12 mouse cellular contexts compared by ENCODE assay signal in genomic region chr12:40381173-40381801, GRCm38 (mm10).
A peak's percentile ranks its signal among the peaks of the same experiment; 100 is the strongest.
DNase-seq lines count a peak whose midpoint lies in the region; ATAC-seq and TF ChIP-seq lines count a peak whose summit lies in the region.
"Had no signal": no experiment of that assay in that cellular context is flagged by ENCODE, and none has a peak within 500 bp of the region (broad histone marks: within the 10 kb centered on the region; RNA-seq: fewer than 3 reads in every experiment).

No protein-coding gene starts in this region.

- no peak for TF ChIP-seq EP300 in stomach, postnatal 0 days (optimal IDR thresholded peaks at IDR 0.05)

- no peak overlapping the region for H3K9ac ChIP-seq in intestine, embryonic 15.5 days
- H3K9ac ChIP-seq in intestine, embryonic 16.5 days (ENCODE audit: low read depth, low read length): no peak overlapping the region
- no peak overlapping the region for H3K9ac ChIP-seq in stomach, postnatal 0 days (ENCODE audit: low read length)
- H3K9ac ChIP-seq in midbrain, embryonic 16.5 days (ENCODE audit: low read depth, low read length): no peak overlapping the region

- 84% methylated on average over 10 of the region's 10 CpGs for WGBS in intestine, embryonic 15.5 days
- 85% methylated on average over 10 of the region's 10 CpGs for WGBS in intestine, embryonic 16.5 days
- 47% methylated on average over 10 of the region's 10 CpGs for WGBS in spleen, adult 2 months
- WGBS in stomach, postnatal 0 days: 75% methylated on average over 10 of the region's 10 CpGs
- 87% methylated on average over 10 of the region's 10 CpGs for WGBS in midbrain, embryonic 16.5 days

- no peak for TF ChIP-seq POLR2A in spleen, adult 2 months (IDR thresholded peaks at IDR 0.05; ENCODE audit: low read depth, low read length)

- no peak overlapping the region for H3K4me3 ChIP-seq in intestine, embryonic 15.5 days (replicated peaks)
- no peak overlapping the region for H3K4me3 ChIP-seq in intestine, embryonic 16.5 days (ENCODE audit: low read length)
- peak overlapping the region; percentile 26 for H3K4me3 ChIP-seq in spleen, adult 2 months (ENCODE audit: extremely low read depth, insufficient read depth, insufficient read length)
- H3K4me3 ChIP-seq in stomach, postnatal 0 days (ENCODE audit: low read depth, low read length): peak overlapping the region; percentile 27; the same call in 1 of the 2 replicates
- H3K4me3 ChIP-seq in midbrain, embryonic 16.5 days (ENCODE audit: low read depth, low read length): no peak overlapping the region
- H3K4me3 ChIP-seq: myocyte had no signal

- H3K4me1 ChIP-seq in intestine, embryonic 15.5 days (replicated peaks): no peaks in the 10 kb centered on the region
- H3K4me1 ChIP-seq in intestine, embryonic 16.5 days (ENCODE audit: control insufficient read depth, insufficient read depth, low read length): no peaks in the 10 kb centered on the region
- peaks cover 3% of the 10 kb centered on the region for H3K4me1 ChIP-seq in spleen, adult 2 months (ENCODE audit: control insufficient read depth, insufficient read depth, insufficient read length)
- H3K4me1 ChIP-seq in stomach, postnatal 0 days (replicated peaks; ENCODE audit: control insufficient read depth, insufficient read depth): no peaks in the 10 kb centered on the region
- no peaks in the 10 kb centered on the region for H3K4me1 ChIP-seq in midbrain, embryonic 16.5 days (ENCODE audit: control insufficient read depth, insufficient read depth, low read length)

- peak in 1 of 2 experiments; percentile 9 for DNase-seq in spleen, adult 2 months (ENCODE audit: low read depth in 1 of 2, low spot score in 2 of 2)
- no peak for DNase-seq in spleen, adult 12 weeks (ENCODE audit: low spot score)
- DNase-seq in stomach, postnatal 0 days (ENCODE audit: low spot score): no peak
- no peak for DNase-seq in embryo, embryonic 9.5 days (ENCODE audit: extremely low spot score)
- DNase-seq: cerebellum, postnatal 36 days; retina, postnatal 1 day; thymus, postnatal 4 days had no signal

- no peak overlapping the region for H3K27ac ChIP-seq in intestine, embryonic 15.5 days
- H3K27ac ChIP-seq in intestine, embryonic 16.5 days (ENCODE audit: low read length): no peak overlapping the region
- H3K27ac ChIP-seq in spleen, adult 2 months (ENCODE audit: insufficient read depth, low read length): no peak overlapping the region; the same call in 1 of the 2 replicates
- H3K27ac ChIP-seq in stomach, postnatal 0 days (replicated peaks): no peak overlapping the region
- H3K27ac ChIP-seq in midbrain, embryonic 16.5 days (ENCODE audit: low read length): no peak overlapping the region

- H3K27me3 ChIP-seq in intestine, embryonic 15.5 days (replicated peaks): no peaks in the 10 kb centered on the region
- no peaks in the 10 kb centered on the region for H3K27me3 ChIP-seq in intestine, embryonic 16.5 days (replicated peaks; ENCODE audit: control insufficient read depth, insufficient read depth, low read length)
- no peaks in the 10 kb centered on the region for H3K27me3 ChIP-seq in spleen, adult 2 months (ENCODE audit: control insufficient read depth, insufficient read depth, low read length)
- no peaks in the 10 kb centered on the region for H3K27me3 ChIP-seq in stomach, postnatal 0 days (ENCODE audit: control insufficient read depth, insufficient read depth, low read length)
- no peaks in the 10 kb centered on the region for H3K27me3 ChIP-seq in midbrain, embryonic 16.5 days (ENCODE audit: control insufficient read depth, insufficient read depth, low read depth, low read length)

- H3K9me3 ChIP-seq in intestine, embryonic 15.5 days: no peaks in the 10 kb centered on the region
- no peaks in the 10 kb centered on the region for H3K9me3 ChIP-seq in intestine, embryonic 16.5 days (ENCODE audit: control insufficient read depth, low read length)
- H3K9me3 ChIP-seq in stomach, postnatal 0 days (ENCODE audit: control insufficient read depth, low read length): no peaks in the 10 kb centered on the region
- H3K9me3 ChIP-seq in midbrain, embryonic 16.5 days (replicated peaks; ENCODE audit: control insufficient read depth, low read length, poor library complexity, severe bottlenecking): no peaks in the 10 kb centered on the region

- 0 out of 2 replicates have a peak overlapping the region, but pooled peaks have one; percentile 29 for H3K4me2 ChIP-seq in intestine, embryonic 15.5 days (replicated peaks)
- no peak overlapping the region for H3K4me2 ChIP-seq in intestine, embryonic 16.5 days (ENCODE audit: low read depth, low read length)
- peak overlapping the region; percentile 14; the same call in 1 of the 2 replicates for H3K4me2 ChIP-seq in stomach, postnatal 0 days (replicated peaks; ENCODE audit: low read depth)
- no peak overlapping the region for H3K4me2 ChIP-seq in midbrain, embryonic 16.5 days (ENCODE audit: low read length)

- TF ChIP-seq CTCF in spleen, adult 2 months (IDR thresholded peaks at IDR 0.05; ENCODE audit: extremely low read depth, insufficient read depth, insufficient read length, insufficient replicate concordance): no peak
- TF ChIP-seq CTCF in stomach, postnatal 0 days (IDR thresholded peaks at IDR 0.05; ENCODE audit: low read depth): no peak

- H3K36me3 ChIP-seq in intestine, embryonic 15.5 days: no peaks in the 10 kb centered on the region
- no peaks in the 10 kb centered on the region for H3K36me3 ChIP-seq in intestine, embryonic 16.5 days (ENCODE audit: control insufficient read depth, insufficient read depth, low read length)
- no peaks in the 10 kb centered on the region for H3K36me3 ChIP-seq in spleen, adult 2 months (ENCODE audit: control insufficient read depth, insufficient read depth, low read length)
- H3K36me3 ChIP-seq in stomach, postnatal 0 days (ENCODE audit: control insufficient read depth, insufficient read depth, low read length): no peaks in the 10 kb centered on the region
- no peaks in the 10 kb centered on the region for H3K36me3 ChIP-seq in midbrain, embryonic 16.5 days (ENCODE audit: control insufficient read depth, insufficient read depth, low read length)

- ATAC-seq in intestine, embryonic 15.5 days: no peak
- ATAC-seq in intestine, embryonic 16.5 days: no peak
- ATAC-seq in inflammation-experienced regulatory T-cells, adult 6 months: peak; percentile 86
- ATAC-seq in stomach, postnatal 0 days (ENCODE audit: low FRiP score, low TSS enrichment): no peak
- no peak for ATAC-seq in midbrain, embryonic 16.5 days

Comparison
In these comparisons a context has a peak if more than half of its experiments do, and no peak if none do; other contexts are left out.
1. H3K4me2 ChIP-seq: peak in intestine, embryonic 15.5 days (single experiment) and stomach, postnatal 0 days (single experiment); none in intestine, embryonic 16.5 days (single experiment) and midbrain, embryonic 16.5 days (single experiment).
2. H3K4me3 ChIP-seq: peak in spleen, adult 2 months (single experiment) and stomach, postnatal 0 days (single experiment); none in intestine, embryonic 15.5 days (single experiment), intestine, embryonic 16.5 days (single experiment) and midbrain, embryonic 16.5 days (single experiment).